In genomic region chr1:75435475-75436328, GRCm38 (mm10) we compare ENCODE assay signal across 8 mouse cellular contexts. TPM values are rescaled to one million over a fixed set of nuclear protein-coding genes. Genes with fewer than 3 reads are reported as not detected.
A peak's percentile ranks its signal among the peaks of the same experiment; 100 is the strongest.
DNase-seq lines count a peak whose midpoint lies in the region; ATAC-seq and TF ChIP-seq lines count a peak whose summit lies in the region.

Gmppa (plus strand) TSS chr1:75435930.

- ATAC-seq in activated CD4-positive, CD25-positive, alpha-beta regulatory T cell, adult 4 months: peak; percentile 100
- peak; percentile 89 for ATAC-seq in hindbrain, postnatal 0 days

- H3K4me3 ChIP-seq in hindbrain, postnatal 0 days (ENCODE audit: low read length): peak within 1 kb of the TSS; percentile 50
- peak within 1 kb of the TSS; percentile 97 for H3K4me3 ChIP-seq in macrophage (ENCODE audit: inconsistent target)

- TF ChIP-seq CTCF in hindbrain, postnatal 0 days (IDR thresholded peaks at IDR 0.05; ENCODE audit: low read depth): no peak

- WGBS in hindbrain, postnatal 0 days: 7% methylated on average over 28 of the region's 28 CpGs
- 7% methylated on average over 28 of the region's 28 CpGs for WGBS in macrophage (ENCODE audit: missing documents)

- no peaks in the 10 kb centered on the region for H3K79me2 ChIP-seq in macrophage (ENCODE audit: inconsistent target)

- no peaks in the 10 kb centered on the region for H3K27me3 ChIP-seq in hindbrain, postnatal 0 days (ENCODE audit: insufficient read depth, low read length)

- H3K4me2 ChIP-seq in hindbrain, postnatal 0 days (ENCODE audit: low read depth, low read length): peak within 1 kb of the TSS; percentile 68

- no peaks in the 10 kb centered on the region for H3K4me1 ChIP-seq in hindbrain, postnatal 0 days (ENCODE audit: insufficient read depth, low read length)

- peak within 1 kb of the TSS; percentile 76; the same call in 1 of the 2 replicates for H3K27ac ChIP-seq in hindbrain, postnatal 0 days
- H3K27ac ChIP-seq in macrophage: peak within 1 kb of the TSS; percentile 48

- H3K9ac ChIP-seq in hindbrain, postnatal 0 days (replicated peaks; ENCODE audit: low read length): peak within 1 kb of the TSS; percentile 67

- no peaks in the 10 kb centered on the region for H3K9me3 ChIP-seq in hindbrain, postnatal 0 days (ENCODE audit: low read length)

- DNase-seq in cerebellum, postnatal 36 days: peak; percentile 76 to 78
- DNase-seq in gastrocnemius, adult 8-10 months (ENCODE audit: low spot score in 2 of 2): peak; percentile 67 to 77
- peak; percentile 91 for DNase-seq in hindbrain, postnatal 0 days (ENCODE audit: low spot score)
- DNase-seq in left cerebral cortex, adult 18-20 months (ENCODE audit: low spot score in 2 of 2): peak; percentile 83 to 85
- peak; percentile 89 to 92 for DNase-seq in right cerebral cortex, adult 2 months (ENCODE audit: low spot score in 2 of 2)
- DNase-seq in urinary bladder, postnatal 36 days (ENCODE audit: low spot score in 2 of 2): peak; percentile 80 to 85

- no peaks in the 10 kb centered on the region for H3K36me3 ChIP-seq in hindbrain, postnatal 0 days (ENCODE audit: insufficient read depth, low read length)
- H3K36me3 ChIP-seq in macrophage (ENCODE audit: inconsistent target): peaks cover 16% of the 10 kb centered on the region; the same call in 1 of the 2 replicates

RNA-seq across cellular contexts. Expression of gene Gmppa, which starts in this region (rescaled TPM):
- 10 to 100 TPM; 43.8 to 51.5 TPM for polyA plus RNA-seq in activated CD4-positive, CD25-positive, alpha-beta regulatory T cell, adult 4 months (2017; shearing (Covaris generic))
- 10 to 100 TPM; 41.1 to 50.3 (median 42.8) TPM for total RNA-seq in gastrocnemius, adult 8-10 months (2022)
- 88.0 and 96.8 TPM in 2 replicates for total RNA-seq in hindbrain, postnatal 0 days (2014; rRNA removed)
- 59.9 and 63.1 TPM in 2 replicates for polyA plus RNA-seq in hindbrain, postnatal 0 days (2015; fragmentation: Nextera tagmentation; extraction: Ambion mirVana)
- 10 to 100 TPM; 67.1 to 70.4 TPM for total RNA-seq in left cerebral cortex, adult 18-20 months (2021)
- 100 to 1,000 TPM in 6 of 26 experiments, 10 to 100 TPM in 20; 36.9 to 137 (median 83.3) TPM for total RNA-seq in macrophage (2018; cell fraction: chromatin; rRNA removed)
- 10 to 100 TPM; 36.2 to 52.5 (median 47.6) TPM for total RNA-seq in macrophage (2018; cell fraction: cytosol; rRNA removed)
- total RNA-seq in macrophage (2018; cell fraction: nucleus; rRNA removed): 100 to 1,000 TPM in 5 of 26 experiments, 10 to 100 TPM in 21; 42.4 to 169 (median 85.2) TPM
- polyA plus RNA-seq in macrophage (2018): 36.3 to 56.6 TPM (median 40.3 TPM) in 3 replicates

Comparison
In these comparisons a context has a peak if more than half of its experiments do, and no peak if none do; other contexts are left out.
1. Peak in every context shown above with its lines: DNase-seq, ATAC-seq, H3K4me3 ChIP-seq and H3K27ac ChIP-seq.